8 mouse cellular contexts compared by ENCODE assay signal in the genomic region with DNA sequence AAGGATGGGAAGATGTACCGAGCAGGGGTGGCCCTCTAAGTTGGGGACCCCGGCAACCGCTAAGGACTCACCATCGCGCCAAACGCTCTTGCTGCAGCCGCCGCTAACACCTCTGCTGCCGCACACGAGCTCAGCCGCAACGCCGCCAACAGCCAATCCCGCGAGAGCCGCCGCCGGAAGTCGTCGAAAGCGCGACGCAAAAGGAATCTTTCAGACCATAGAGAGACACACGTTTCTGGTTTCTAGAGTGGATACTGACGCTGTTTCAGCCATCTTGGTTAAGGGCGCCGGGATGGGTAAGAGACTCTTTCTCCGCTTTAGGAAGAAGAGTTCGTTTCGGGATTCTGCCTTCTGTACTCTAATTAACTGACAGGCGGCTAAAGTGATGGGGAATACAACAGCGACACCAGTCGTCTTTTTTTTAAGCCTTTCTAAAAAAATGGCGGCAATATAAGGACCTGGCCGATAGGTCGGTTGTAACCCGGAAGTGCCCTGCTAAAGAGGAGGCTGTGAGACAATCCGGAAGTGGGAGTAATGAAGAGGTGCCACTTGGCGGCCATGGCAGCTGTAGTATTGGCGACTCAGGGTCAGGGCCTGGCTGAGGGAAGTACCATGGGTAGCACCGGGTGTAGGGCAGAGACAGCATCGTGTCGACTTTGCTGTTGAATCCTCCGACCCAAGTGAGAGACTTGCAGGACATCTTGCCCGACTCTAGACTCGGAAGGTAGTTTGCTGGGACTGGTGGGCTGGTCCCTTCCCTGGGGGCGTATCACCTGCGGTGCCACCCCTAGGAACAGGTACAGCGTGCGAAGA. TPM values are rescaled to one million over a fixed set of nuclear protein-coding genes. Genes with fewer than 3 reads are reported as not detected.
DNase-seq lines count a peak whose midpoint lies in the region; ATAC-seq and TF ChIP-seq lines count a peak whose summit lies in the region.

Gene Slc39a9, plus strand, starts transcription at position 191 of the 813 bp plus-strand sequence.
Gene Erh, minus strand, starts transcription at position 649 of the 813 bp plus-strand sequence.

- DNase-seq in MN1 (ENCODE audit: low spot score), result peak; percentile 98
- DNase-seq in cerebellum, adult 9-10 months, result peak; percentile 94
- peak; percentile 95 for DNase-seq in hindbrain, embryonic 10.5 days (ENCODE audit: low spot score)
- peak; percentile 95 for DNase-seq in layer of hippocampus, adult 9-11 months
- DNase-seq in lung, postnatal 0 days (ENCODE audit: low spot score), result peak; percentile 99
- peak; percentile 85 for DNase-seq in ovary, postnatal 14 days (ENCODE audit: low spot score)
- DNase-seq in thymus, postnatal 14 days, result peak; percentile 93

- peak within 1 kb of the TSS; percentile 99 for H3K4me3 ChIP-seq in hindbrain, embryonic 10.5 days
- peak within 1 kb of the TSS; percentile 79 for H3K4me3 ChIP-seq in lung, postnatal 0 days (ENCODE audit: low read depth, low read length)

- TF ChIP-seq CTCF in lung, postnatal 0 days (IDR thresholded peaks at IDR 0.05), result peak; percentile 45

- peak within 1 kb of the TSS; percentile 86 for H3K9ac ChIP-seq in lung, postnatal 0 days (replicated peaks; ENCODE audit: low read depth)

- ATAC-seq in frontal cortex, adult (ENCODE audit: low TSS enrichment), result peak; percentile 98
- ATAC-seq in lung, postnatal 0 days, result peak; percentile 98

- H3K9me3 ChIP-seq in hindbrain, embryonic 10.5 days, result no peaks in the 10 kb centered on the region
- H3K9me3 ChIP-seq in lung, postnatal 0 days (ENCODE audit: low read length), result no peaks in the 10 kb centered on the region

- peak within 1 kb of the TSS; percentile 78 for H3K4me2 ChIP-seq in lung, postnatal 0 days (replicated peaks; ENCODE audit: low read depth, low read length)

- H3K4me1 ChIP-seq in hindbrain, embryonic 10.5 days (replicated peaks), result peaks cover 41% of the 10 kb centered on the region
- H3K4me1 ChIP-seq in lung, postnatal 0 days (ENCODE audit: insufficient read depth, low read depth, low read length), result peaks cover 25% of the 10 kb centered on the region; the same call in 1 of the 2 replicates

- peak within 1 kb of the TSS; percentile 97 for H3K27ac ChIP-seq in hindbrain, embryonic 10.5 days
- H3K27ac ChIP-seq in lung, postnatal 0 days (ENCODE audit: low read length), result peak within 1 kb of the TSS; percentile 88

- no peaks in the 10 kb centered on the region for H3K27me3 ChIP-seq in hindbrain, embryonic 10.5 days (ENCODE audit: insufficient read depth, poor library complexity, severe bottlenecking)
- no peaks in the 10 kb centered on the region for H3K27me3 ChIP-seq in lung, postnatal 0 days (replicated peaks; ENCODE audit: insufficient read depth, low read length)

- under 1% methylated on average over 50 of the region's 50 CpGs for WGBS in hindbrain, embryonic 10.5 days
- WGBS in lung, postnatal 0 days, result under 1% methylated on average over 50 of the region's 50 CpGs

- H3K36me3 ChIP-seq in hindbrain, embryonic 10.5 days, result peaks cover 47% of the 10 kb centered on the region
- H3K36me3 ChIP-seq in lung, postnatal 0 days (ENCODE audit: insufficient read depth, low read length), result peaks cover 10% of the 10 kb centered on the region

- peak; percentile 92 for TF ChIP-seq EP300 in lung, postnatal 0 days (IDR thresholded peaks at IDR 0.05)

RNA-seq across cellular contexts. Expression of gene Slc39a9, which starts in this region (rescaled TPM):
- 24.4 and 26.0 TPM in 2 replicates for polyA plus RNA-seq in hindbrain, embryonic 10.5 days (2016; fragmentation: Nextera tagmentation; extraction: Ambion mirVana)
- polyA plus RNA-seq in lung, postnatal 0 days (2015; fragmentation: Nextera tagmentation; extraction: Ambion mirVana), result 14.9 and 16.6 TPM in 2 replicates

RNA-seq across cellular contexts. Expression of gene Erh, which starts in this region (rescaled TPM):
- polyA plus RNA-seq in hindbrain, embryonic 10.5 days (2016; fragmentation: Nextera tagmentation; extraction: Ambion mirVana), result 467 and 523 TPM in 2 replicates
- 104 and 122 TPM in 2 replicates for polyA plus RNA-seq in lung, postnatal 0 days (2015; fragmentation: Nextera tagmentation; extraction: Ambion mirVana)

Comparison
In these comparisons a context has a peak if more than half of its experiments do, and no peak if none do; other contexts are left out.
1. Peak in every context shown above with its lines: DNase-seq, ATAC-seq, H3K4me3 ChIP-seq and H3K27ac ChIP-seq.